Mouse (Mus musculus): ENCODE data around the gene Slc2a9.

Gene Slc2a9

DNA sequence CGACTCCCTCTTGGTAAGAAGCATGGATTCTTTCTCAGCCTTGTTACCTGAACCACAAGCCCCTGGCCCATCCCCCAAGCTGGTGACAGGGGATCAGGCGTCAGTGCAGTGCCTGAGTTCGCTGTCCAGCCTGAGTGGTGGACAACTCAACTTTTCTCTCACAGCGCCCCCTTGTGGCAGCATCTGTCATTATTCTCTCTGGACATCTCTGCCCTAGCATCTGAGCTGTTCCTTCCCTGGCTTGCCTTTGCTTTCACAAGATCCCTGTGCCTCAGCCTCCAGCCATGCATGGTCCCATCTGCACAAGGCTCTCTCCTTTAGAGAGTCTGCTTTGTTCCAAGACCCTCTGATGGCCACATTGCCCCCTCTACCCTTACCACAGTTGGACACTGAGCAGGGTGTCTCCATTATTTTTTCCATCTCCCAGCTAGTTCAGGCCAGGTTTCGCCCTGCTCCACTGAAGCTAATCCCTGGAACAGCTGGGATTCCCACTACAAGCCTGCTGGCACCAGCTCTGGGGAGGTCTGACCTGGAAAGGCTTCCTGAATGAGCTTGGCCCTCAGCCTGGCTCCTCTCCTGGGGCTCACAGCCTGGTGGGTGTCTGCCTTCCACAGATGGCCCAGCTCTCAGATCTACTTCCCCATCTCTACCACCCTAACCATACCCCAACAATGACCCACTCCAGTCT lies 32.9 kb downstream of the Slc2a9 start:
- DNase-seq (ENCODE audit: low spot score in 2 of 2), result peak; percentile 59 to 86

DNA sequence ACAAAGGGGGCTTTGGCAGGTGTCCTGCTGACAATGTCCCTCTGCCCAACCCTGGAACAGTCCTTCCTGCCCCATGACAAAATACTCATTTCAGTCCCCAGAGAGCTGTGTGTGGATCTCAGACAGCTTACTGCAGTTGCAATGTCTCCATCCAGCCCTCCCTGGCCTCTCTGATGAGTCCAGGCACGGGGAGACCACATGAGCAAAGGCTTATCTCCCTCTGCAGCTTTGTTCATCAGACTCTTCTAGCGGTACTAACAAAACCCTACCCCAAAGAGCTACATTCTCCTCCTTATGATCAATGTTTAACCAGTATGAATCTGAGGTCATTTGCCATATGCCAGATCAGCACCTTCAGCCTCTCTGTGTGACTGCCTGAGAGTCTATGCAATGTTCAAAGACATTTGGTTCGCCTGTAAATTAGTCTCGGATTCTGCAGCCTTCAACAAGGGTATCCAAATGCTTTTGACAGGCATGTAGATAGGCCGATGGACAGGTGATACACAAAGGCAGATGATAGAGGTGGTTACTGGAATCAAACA lies 36.3 kb downstream of the Slc2a9 start:
- peak in 1 of 2 experiments; percentile 27 for DNase-seq (ENCODE audit: low spot score in 2 of 2)

DNA sequence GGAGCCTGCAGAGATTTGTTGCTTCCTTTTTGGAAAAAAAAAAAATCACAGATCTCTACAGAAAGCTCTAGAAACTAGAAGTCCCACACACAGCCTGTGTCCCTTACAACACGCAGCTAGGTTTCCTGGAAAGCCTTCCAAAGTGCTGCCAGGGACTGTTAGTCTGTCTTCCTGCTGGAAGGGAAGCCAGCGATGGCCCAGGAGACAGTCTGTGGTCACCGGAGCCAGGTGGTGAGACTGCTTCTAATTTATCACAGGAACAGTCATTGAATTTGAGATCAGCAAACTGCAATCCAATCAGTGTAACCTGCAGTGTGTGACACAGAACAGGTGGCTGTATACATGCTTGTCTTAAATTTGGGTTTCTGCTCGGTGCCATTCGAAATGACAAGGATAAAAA lies 41.7 kb downstream of the Slc2a9 start:
- peak in 1 of 2 experiments; percentile 43 for DNase-seq (ENCODE audit: low spot score in 2 of 2)

DNA sequence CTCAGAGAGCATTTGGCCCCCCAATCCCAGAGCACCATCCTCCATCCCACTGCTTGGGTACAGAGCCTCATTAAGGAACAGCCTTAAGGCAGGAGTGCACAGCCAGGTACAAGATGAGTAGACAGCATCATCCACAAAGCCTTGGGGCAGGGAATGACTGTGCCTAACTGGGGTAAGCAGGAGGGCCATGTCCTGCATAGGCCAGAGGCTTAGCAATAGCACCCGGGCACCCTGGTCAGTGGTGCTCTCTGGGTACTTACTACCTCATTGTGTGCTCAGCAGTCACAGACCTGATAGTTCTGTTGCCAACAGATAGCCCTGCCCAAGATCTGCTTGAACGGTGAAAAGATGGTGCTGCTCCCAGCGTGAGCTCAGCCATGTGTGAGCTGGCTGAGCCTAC lies 52.0 kb downstream of the Slc2a9 start:
- peak in 1 of 2 experiments; percentile 54 for DNase-seq (ENCODE audit: low spot score in 2 of 2)

DNA sequence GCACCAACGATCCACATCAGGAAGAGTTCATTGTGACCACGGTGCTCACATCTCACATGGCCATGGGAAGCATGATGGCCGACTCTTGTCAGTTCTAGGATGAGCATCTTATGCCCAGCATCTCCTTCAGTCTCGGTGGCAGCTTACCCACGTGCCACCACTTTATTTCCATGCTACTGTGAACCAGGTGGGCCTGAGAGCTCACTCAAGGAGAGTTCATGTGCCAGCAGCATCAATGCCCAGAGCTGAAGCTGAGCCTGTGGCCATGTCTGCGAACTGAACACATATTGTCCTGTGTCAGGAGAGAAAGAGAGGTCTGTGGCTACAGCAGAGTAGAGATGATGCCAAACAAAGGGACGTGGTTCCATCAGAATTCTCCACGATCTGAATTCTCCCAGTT lies 53.3 kb downstream of the Slc2a9 start:
- DNase-seq (ENCODE audit: low spot score in 2 of 2), result peak in 1 of 2 experiments; percentile 46

DNA sequence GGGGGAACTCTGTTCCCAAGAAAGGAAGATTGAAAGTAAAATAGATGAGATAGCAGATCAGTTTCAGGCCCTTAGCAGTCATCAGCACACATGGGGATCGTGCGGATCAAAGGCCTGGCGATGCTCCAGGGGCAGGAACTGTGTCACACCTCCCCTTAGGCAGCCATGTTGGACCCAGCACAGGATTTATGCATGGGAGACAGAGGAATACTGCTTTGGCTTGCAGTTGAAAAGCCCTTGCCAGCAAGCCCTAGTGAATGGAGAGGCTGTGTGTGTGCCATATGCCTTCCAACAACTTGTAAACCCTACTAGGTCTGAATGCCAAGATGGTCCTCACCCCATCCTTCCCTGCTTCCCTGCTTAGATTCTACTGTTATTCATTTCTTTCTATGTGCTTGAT lies 54.8 kb downstream of the Slc2a9 start:
- peak in 1 of 2 experiments; percentile 45 for DNase-seq (ENCODE audit: low spot score in 2 of 2)

DNA sequence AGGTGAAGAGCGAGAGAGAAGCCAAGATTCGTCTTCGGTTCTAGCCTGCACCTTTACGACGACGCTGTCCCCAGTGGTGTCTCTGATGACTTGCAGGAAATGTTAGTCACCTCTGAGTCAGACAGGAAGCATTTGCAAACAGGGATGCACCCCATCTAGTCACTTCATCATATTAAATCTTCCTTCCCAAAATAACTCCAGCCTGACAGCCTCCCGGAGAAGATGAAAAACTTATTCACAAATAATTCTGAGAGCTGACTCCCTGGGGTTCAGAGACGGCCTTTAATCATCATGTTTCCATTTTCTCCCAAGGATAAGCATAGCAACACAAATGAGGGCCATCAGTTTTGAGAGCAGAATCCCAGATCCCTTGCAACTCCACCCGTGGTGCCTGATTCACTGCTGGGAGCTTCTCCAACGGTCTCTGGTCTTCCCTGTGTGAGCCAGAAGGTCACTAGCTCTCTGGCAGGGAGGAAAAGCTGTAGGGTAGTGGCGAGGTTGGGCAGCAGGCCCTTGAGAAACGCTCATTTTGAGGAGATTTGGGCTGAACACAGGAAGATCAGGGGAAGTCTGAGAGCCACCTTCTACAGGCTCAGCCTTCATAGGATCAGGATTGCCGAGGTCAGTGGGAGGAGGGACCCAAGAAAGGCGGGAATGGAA lies 56.5 kb downstream of the Slc2a9 start:
- DNase-seq (ENCODE audit: low spot score in 2 of 2), result no peak

DNA sequence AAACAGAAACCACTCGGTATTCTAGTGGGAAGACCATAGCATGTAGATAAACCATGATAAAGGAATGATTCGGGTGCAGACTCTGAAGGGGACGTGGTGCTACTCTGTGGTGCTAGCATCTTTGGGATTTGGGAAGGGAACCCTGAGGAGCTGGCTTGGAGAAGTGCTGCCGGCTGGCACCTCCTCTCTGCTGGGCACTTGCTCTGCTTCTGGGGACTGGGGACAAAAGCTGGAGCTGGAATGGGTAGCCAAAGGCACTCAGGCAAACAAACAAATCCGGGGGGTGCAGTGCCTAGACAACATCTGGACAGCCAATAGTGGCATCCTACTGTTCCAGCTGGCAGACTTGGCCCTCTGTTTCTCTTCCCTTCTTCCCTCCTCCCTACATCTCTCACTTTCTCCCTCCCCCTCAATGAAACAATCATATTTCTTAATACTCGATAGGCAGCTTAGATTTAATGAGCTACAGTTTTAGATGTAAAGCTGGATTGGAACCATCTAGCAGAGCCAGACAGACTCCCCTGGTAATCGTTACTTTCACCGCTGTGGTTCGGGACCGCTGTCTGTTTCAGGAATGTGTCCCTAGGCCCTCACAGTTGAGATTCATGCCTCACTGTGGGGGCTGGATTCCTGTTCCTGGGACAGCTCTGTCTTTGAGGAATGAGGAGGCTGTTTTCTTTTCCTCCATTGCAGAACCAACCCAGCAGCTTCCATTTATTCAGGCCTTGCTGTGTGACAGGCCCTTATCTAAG lies 61.7 kb downstream of the Slc2a9 start:
- DNase-seq (ENCODE audit: low spot score in 2 of 2), result no peak

DNA sequence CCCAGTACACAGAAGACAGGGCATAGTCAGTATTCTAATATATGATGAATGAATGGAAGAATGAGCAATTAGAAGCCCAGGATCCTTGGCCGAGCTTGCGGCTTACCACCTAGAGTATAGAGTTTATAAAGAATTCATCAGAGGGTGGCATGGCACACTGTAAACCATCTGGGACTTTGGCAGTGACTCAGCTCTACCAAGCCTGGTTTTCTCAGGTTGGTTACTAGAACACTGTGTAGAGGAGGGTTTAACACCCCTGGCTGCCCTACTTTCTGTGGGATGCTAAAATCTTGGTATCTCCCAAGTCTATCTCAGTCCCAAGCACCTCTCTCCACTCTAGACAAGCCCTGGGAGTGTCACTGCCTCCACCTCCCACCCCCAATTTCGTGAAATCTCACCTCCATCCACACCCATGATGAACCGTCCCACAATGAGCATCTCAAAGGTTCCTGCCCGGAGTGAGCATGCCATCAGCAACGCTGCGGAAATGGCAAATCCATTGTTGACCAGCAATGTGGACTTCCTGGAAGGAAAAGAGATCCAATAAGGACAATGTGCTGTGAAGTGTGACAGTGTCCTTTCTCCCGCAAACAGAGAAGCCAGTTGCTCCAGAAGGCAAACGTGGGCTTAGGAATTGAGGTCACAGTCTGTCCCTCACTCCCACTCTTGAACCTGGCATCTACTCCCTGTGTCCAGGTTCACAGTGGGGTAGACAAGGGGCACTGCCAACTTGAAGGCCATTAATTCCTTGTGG lies 62.5 kb downstream of the Slc2a9 start:
- no peak for DNase-seq (ENCODE audit: low spot score in 2 of 2)

DNA sequence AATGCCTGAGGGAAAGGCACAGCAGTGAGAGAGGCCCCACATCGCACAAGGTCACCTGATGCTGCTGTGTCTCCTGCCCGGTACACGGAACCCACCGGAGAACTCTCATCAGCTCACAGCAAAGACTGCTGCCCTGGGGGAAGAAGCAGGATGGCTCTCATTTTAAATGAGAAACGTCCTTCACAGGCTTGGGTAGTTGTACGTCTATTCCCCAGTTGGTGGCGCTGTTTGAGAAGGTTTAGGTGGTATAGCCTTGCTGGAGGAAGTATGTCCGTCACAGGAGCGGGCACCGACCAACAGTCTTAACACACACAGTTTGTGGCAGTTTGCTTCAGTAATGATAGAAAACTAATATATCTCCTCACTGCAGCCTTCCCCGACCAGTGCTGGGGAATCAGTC lies 66.3 kb downstream of the Slc2a9 start:
- DNase-seq (ENCODE audit: low spot score in 2 of 2), result no peak

DNA sequence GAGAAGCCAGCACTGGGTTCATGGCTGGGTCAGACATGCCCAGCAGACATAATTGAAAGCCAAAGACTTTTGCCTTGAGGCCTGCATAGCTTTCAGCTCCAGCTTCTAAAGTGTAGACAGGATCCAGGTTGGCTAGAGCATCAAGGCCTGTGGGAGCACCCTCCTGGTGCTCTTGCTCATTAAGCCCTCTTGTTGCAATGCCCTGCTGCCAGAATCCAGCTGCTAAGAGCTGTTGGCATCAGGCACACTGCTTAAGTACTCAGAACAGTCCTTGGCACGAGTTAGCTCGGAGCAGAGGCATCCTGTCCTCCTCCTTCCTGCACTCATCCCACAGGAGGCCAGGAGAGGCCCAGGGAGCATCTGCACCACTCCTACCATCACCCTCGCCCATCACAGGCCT lies 68.1 kb downstream of the Slc2a9 start:
- DNase-seq (ENCODE audit: low spot score in 2 of 2), result peak in 1 of 2 experiments; percentile 45

DNA sequence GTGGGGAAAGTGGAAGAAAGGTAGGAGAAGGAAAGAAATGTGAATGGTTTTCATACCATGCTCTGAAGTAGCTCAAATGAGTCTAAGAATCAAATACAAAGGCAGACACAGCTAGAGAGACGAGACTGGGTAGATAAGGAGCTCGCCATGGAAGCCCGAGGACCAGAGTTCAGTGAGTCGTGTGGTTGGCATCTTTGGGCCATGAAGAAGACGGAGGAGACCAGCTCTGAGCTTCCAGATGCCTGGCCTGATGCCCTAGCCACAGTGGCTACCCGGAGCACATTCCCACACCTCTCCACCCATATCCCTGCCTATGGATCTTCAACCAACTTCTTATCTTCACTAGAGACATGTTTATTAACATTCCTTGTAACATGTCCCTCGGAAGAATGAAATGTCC lies 71.7 kb downstream of the Slc2a9 start:
- no peak for DNase-seq (ENCODE audit: low spot score in 2 of 2)

DNA sequence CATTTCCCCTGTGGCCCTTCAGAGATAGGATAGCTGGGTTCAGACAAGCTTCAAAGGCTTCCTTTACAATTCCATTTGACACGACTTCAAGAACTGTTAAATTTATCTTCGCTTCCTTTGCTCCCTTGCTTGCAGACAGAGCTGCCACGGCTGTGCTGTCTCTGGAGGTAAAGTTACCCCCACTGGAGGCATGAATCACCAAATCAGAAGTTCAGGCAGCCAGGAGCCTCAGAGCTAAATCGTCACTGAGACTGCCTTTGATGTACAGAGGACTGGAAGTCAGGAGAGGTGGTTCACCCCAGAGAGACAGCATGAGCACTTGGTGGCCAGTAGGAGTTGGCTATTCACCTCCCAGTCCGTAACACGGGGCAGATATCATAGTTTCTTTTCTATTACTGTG lies 73.8 kb downstream of the Slc2a9 start:
- no peak for DNase-seq (ENCODE audit: low spot score in 2 of 2)

DNA sequence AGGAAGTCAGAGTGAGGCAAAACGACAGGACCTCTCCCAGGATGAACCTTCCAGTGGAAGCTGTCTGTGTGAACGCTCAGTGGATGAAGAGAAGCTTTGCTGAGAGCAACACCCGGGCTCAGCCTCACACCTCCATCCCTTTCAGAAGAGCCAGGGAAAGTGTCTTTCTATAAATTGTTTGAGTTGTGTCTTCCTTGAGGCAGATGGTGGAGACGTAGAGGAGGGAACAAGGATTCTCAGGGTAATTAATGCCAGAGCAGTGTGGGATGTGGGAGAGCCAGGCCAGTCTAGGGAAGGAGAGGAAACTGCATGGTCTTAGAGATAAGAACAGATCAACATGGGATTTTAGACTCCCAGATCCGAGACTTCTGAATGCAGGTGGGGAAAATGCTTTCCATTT lies 75.2 kb downstream of the Slc2a9 start:
- no peak for DNase-seq (ENCODE audit: low spot score in 2 of 2)

DNA sequence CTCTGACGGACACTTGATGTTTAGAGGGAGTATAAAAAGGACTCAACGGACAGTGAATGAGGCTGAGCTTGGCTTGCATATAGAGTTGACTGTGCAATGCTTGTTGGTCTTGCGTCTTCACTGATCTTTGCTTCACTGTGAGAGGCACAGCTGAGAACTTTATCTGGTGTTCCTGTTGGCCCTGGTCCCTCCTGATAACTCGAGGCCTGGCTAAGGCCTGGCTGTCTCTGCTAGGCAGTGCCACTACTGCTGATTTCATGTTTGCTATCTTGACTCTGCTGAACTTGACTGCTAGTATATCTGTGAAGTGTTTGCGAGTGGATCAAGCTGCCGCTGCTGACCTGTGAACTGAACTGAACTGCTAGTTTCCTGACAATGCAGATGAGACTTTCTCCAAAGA lies 77.4 kb downstream of the Slc2a9 start:
- no peak for DNase-seq (ENCODE audit: low spot score in 2 of 2)

DNA sequence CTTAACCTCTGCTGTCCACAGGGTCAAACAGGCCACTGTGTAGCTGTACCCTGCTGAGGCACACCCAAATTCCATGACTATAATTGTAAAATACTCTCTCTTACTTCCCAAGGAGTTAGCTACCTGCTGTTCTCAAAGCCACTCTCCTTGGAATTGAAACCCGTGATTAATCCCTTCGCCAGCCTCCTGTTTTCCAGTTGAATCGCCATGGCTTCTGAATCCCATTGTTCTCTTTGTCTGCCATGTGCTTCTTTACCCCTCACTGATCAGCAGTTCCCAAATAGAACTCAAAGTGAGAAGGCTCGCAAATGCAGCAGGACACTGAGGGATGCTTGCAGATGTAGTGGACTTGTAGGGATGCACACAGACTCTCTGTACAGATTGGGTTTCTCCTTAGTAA lies 80.5 kb downstream of the Slc2a9 start:
- no peak for DNase-seq (ENCODE audit: low spot score in 2 of 2)

DNA sequence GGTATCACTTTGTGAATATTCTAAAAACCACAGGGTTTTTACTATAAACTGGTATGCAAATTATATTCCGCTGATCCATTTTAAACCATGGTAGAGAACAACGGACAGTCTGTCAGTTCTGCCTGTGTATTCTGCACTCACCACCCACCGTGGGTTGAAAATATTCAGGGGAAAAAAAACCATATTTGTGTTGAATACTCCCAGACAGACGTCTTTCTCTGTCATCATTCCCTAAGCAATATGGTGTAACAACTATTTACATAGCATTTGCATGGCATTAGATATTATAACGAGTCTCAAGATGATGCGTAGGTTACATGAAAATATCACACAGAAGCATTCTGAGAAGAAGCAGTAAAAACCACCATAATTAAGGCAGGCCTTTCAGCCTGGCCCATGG lies 84.1 kb downstream of the Slc2a9 start:
- DNase-seq (ENCODE audit: low spot score in 2 of 2), result no peak

DNA sequence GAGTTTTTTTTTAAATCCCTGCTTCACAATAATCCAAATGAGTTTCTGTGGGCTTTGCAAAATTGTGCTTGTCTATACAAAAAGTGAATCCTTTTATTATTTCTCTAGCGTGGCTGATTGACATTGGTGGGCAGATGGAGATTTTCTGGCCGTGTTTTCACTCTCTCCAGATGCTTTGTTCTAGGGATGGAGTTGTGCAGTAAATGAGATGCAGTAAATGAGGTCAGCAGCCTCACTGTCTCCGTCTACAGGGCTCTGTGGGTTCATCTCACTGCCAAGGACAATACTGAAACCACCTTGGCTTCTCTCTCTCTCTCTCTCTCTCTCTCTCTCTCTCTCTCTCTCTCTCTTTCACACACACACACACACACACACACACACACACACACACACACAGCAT lies 99.3 kb downstream of the Slc2a9 start:
- no peak for DNase-seq (ENCODE audit: low spot score in 2 of 2)

DNA sequence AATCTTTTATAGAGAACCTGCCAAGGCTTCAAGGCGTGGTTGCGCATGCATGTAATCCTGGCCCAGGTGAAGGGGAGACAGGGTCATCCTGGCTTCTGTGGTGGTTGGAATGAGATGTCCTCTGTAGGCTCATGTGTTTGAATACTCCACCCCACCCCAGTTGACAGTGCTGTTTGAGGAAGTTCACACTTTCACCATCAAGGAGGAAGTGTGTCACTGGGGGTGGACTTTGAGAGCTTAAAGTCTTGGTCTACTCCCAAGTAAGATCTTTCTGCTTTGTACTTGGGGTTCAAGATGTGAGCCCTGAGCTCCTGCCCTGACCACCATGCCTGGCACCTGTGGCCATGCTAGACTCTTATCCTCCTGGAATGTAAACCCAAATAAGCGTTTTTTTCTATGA lies 100.7 kb downstream of the Slc2a9 start:
- peak in 1 of 2 experiments; percentile 13 for DNase-seq (ENCODE audit: low spot score in 2 of 2)

DNA sequence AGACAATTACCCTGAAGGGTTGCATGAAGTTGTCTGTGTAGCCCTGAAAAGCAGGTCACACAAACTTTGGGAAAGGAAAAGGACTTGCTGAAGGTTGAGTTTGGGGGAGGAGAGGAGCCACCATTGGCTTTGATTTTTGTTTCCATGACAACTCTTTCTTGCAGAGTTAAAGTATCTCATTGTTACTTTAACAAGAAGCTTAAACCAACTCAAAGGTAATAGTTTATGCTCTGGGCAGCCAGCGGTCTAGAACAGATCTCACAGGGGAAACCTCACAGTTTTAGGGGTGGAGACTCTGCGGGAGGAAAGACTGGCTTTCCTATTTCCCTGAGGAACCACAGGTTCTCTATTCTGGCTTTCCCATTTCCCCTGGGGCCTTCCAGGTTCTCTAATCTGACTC lies 114.1 kb downstream of the Slc2a9 start:
- no peak for DNase-seq (ENCODE audit: low spot score in 2 of 2)

DNA sequence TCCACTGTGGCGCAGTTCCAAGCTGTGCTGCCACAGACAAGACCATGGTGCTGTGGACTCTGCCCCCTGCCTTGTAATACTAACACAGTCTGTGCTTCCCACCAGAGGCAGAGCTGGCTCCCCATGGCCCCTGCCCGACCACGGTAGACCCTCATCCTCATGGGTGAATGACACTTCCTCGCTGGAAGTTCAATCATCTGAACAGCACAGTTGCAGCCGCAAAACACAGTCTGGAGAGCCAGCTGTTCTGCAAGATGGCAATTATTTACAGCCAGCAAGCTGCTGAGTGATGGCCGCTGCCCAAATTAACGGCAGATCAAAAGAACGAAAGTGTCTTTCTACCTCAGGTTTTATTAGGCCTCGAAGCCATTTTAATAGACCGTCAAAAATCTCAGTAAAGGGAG lies 114.5 kb downstream of the Slc2a9 start:
- DNase-seq (ENCODE audit: low spot score in 2 of 2), result no peak

DNA sequence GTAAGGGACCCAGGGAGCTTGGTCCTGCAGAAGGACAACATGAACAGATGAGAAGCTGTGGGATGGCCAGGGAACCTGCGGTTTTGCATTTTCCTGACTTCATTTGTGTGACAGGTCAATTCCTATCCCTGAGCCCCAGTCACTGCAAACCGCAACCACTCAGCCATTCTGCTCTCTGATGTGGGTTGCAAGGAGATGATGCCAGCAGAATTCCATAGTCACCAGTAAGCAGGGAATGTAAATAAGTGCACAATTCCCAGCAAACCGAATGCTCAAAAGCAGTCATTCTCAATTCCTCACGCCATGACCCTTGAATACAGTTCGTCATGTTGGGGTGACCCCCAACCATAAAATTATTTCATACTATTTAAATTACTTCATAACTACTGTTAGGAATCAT lies 123.0 kb downstream of the Slc2a9 start:
- DNase-seq (ENCODE audit: low spot score in 2 of 2), result no peak
